Mouse (Mus musculus) adrenal gland, postnatal 25 days (tissue): ENCODE results near the gene Cyct. TPM values are rescaled to one million over a fixed set of nuclear protein-coding genes. Genes with fewer than 3 reads are reported as not detected.

Experiments
- DNase-seq: peaks from one replicate; pipeline ENCODE4 v3.0.0; 2021; ENCODE audit warnings: mixed read lengths
- long read RNA-seq: library from polyadenylated mRNA; stranded (forward); transcript quantifications from one replicate; pipeline ENCODE4 v2.0.0, GENCODE M21; 2021
- total RNA-seq: library from RNA; stranded (reverse); gene quantifications from 2 replicates; pipeline ENCODE4 v1.2.3, GENCODE M21; 2021

The Cyct gene
- not detected in 2 replicates for total RNA-seq
- long read RNA-seq: 0 reads

DNA sequence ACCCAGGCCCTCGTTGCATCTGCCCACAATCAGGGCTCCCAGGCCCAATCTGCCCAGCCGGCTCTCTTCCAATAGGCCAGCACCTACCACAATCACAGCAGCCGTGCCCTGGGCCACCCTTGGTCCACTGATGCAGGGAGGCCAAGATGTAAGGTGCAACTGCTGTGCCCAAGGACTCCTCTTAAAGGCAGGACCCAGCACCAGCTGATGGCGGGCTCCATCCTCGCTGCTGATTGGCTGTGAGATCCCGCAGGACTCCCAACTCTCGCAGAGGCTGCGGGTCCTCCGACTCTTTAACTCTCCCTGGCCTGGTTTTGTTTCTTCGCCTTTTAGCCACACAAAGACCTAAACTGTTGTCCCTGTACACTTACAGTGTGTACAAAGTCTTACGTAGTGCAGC, at the start of gene Cyct:
TSS of gene Cyct (minus strand) at position 225 of the 400 bp plus-strand sequence.
- DNase-seq: no peak

GRCm38 (mm10) chr2:76409986-76410385, 49.7 kb upstream of the Cyct start:
- DNase-seq: no peak

- DNase-seq: no peak
These were observed 49.3 kb upstream of the Cyct start for GRCm38 (mm10) chr2:76409526-76409925.

DNA sequence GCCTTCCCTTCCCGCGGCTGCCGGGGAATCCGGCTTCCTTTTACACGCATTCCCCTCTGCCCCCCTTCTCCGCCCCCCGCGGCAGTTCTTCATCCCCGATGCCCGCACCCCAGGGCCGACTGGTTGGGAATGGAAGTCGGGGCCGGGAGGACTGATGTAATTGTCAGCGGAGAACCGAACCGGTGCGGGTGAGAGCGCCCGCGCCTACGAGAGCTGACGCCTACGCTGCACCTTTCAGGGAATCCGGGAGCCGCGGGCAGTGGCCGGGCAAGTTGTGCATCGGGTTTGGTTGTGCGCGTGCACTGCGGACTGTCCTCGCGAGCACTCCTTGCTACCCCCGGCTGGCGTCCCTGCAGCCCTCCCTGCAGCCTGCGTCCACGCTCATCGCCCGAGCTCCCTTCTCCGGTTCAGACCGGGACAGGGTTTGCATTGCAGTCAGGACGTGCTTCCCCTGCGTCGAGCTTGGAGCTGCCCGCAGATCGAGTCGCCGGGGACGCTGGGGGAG, 46.7 kb upstream of the Cyct start:
- DNase-seq: peak; percentile 63

DNA sequence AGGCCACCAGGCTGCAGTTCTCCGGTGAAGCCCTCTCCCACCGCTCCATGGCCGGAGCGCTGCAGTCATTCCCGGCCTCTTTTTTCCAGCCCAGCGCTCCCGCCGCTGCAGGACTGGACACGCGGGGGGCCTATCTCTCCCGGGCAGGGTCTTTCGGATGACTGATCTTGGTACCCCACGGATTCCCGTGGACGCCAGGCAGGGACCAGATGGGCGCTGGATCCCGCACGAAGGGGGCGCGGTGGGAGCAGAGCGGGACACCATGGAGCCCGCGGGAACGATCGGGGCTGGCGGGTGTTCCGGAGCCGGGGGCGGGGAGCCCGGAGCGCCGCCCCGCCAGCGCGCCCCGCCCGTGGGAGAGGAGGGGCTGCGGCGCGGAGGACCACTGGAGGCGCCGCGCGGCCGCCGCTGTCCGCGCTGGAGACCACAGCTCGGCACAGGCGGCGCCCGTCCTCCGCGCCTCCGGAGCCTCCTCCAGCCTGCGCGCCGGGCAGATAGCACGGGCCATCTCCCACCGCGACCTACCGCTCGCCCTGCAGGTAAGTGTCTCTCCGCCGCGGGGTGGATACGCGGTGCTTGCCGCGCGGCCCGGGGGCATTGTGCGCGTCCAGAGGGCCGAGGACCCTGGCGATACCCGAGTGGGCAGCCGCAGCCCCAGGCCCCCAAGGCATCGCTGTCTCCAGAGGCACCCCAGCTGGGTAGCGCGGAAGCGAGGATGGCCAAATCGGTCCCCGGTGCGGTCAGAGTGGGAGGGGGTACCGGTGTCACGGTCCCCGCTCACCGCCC, 46.1 kb upstream of the Cyct start, which contains the start of gene Osbpl6:
TSS of gene Osbpl6 (plus strand) at position 358 of the 786 bp plus-strand sequence.
- peak; percentile 85 for DNase-seq

- no peak for DNase-seq
These were observed 45.4 kb upstream of the Cyct start for GRCm38 (mm10) chr2:76405596-76406150.

- no peak for DNase-seq
These were observed 39.9 kb upstream of the Cyct start for GRCm38 (mm10) chr2:76400178-76400577.

DNA sequence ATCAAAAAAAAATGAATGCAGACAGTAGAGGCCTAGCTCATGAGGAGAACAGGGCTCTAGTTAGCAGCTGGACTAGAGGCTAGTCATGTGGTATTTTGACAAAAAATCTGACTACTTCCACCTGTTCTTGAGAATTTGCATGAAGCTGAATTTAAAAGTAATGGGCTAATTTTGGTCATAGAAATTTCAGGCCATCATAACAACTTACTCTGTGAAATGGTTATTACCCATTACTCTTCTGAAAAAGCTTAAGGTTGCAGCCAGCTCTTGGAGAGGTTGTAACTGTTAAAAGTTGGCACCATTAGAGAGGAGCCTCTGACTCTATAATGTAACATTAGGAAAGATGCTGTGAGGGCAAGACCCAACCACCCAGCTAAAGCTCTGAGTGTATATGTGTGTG, 26.3 kb upstream of the Cyct start:
- DNase-seq: no peak

DNA sequence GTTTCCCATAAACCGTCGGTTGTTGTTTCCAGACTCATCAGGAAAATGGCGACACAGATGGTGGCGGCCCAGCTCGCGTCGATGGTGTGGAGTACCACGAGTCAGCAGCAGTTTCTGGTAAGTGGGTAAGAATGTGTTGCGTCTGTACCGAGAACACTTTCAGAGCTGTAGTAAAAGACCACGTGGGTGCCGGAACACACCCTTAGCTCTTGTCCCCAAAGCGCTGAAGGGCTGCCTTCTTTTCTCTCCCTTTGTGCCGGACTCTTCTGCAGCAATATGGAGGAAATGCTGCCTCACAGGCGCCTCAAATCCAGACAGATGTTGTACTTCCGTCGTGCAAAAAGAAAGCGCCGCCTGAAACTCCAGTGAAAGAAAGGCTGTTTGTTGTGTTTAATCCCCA, 18.4 kb upstream of the Cyct start:
- DNase-seq: no peak

- DNase-seq: no peak
These were observed 14.4 kb upstream of the Cyct start for GRCm38 (mm10) chr2:76374544-76375206.

DNA sequence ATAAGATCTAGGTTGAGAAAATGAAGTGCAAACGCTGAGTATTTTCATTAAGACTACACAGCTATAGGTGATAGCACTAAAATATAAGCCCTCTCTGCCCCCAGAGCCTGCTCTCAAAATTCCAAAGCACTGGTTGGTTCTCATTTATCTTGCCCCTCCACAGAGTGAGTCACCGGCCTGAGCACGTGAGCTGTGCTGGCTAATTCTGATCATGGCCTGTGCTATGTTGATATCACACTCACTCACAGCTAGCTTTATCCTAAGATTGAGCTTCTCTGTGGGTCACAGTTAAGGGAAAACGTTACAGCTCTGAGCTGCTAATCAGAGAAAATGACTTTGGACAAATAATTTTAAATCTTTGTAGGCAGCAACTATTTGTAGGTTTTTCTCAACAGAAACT, 12.0 kb upstream of the Cyct start:
- DNase-seq: peak; percentile 67

- no peak for DNase-seq
These were observed 10.3 kb upstream of the Cyct start for GRCm38 (mm10) chr2:76370656-76370922.

GRCm38 (mm10) chr2:76369821-76370655, 9.8 kb upstream of the Cyct start, which contains the start of gene Rbm45:
TSS of gene Rbm45 (plus strand) at chr2:76369984.
- DNase-seq: peak; percentile 91

GRCm38 (mm10) chr2:76368861-76369660, 8.8 kb upstream of the Cyct start:
- DNase-seq: no peak

- DNase-seq: peak; percentile 84
These were observed 7.1 kb upstream of the Cyct start for GRCm38 (mm10) chr2:76367188-76367922.

DNA sequence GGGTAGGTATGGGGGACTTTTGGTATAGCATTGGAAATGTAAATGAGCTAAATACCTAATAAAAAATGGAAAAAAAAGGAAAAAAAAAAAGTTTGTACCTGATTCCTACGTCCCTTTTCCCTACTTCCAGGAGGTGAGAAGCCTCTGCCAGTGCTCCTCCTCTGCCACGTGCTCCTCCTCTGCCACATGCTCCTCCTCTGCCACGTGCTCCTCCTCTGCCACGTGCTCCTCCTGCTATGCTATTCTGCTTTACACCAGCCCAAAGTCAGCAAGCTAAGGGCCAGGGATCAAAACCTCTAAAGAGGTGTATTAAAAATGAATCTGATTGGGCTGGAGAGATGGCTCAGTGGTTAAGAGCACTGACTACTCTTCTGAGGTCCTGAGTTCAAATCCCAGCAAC, 5.6 kb upstream of the Cyct start:
- no peak for DNase-seq

DNA sequence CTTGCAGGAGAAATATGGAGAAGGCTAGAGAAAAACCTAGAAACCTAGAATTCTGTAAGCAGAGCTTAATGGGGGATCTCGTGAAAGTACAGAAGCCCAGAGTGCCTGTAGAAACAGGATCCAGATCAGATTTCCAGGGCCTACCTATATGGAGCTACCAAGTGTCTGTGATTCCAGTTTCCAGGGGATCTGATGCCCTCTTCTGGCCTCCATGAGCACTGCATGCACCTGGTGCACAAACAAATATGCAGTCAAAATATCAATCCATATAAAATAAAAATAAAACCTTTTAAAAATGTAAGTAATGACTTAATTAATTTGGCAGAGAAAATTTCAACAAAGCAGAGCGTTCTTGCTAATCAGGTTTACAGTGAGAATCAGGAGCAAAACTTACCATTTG, 1.9 kb upstream of the Cyct start:
- DNase-seq: no peak

- no peak for DNase-seq
These were observed 12.4 kb downstream of the Cyct start for GRCm38 (mm10) chr2:76347839-76348238.

GRCm38 (mm10) chr2:76342146-76342545, 18.1 kb downstream of the Cyct start:
- no peak for DNase-seq

DNA sequence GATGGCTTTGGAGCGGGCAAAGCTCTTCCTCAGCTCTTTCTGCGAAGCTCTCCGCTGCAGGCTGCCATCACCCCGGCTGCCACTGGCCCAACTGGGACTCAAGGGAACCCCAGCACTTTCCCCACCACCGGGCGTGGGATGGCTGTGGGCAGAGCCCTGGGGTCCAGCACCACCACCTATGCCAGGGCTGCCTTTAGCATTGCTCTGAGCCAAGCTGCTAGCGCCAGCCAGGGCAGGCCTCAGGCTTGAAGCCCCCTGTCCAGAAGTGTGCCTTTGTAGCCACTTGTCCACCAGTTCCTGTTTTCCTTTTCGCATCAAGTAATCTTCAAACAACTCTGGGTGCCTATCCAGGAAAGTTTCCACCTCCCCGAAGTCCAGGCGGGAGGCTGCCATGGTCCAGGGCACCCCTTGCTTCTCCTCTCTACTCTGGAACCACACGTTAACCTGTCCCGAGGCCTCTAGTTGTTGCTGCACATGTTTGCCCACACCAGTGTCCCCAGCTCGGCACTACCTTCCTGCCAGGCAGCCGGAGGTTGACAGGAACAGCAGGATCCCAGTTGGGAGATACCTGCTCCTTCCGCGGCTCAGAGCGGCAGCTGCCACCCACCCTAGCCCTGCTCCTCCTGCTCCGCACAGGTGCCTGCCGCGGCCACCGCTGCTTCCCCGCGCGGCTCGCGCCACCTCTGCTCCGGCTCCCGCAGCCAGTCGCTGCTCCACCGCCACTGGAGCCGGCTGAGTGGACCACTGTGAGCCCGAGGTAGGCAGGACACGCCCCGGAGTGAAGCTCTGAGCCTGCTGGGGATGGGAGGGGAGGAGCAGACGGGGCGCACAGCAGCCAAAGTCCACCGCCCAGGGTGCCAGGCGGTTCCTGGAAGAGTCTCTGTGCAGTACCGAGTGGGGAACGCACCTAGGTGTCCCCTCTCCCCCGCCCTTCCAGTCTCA, 21.8 kb downstream of the Cyct start, which contains the start of gene Pde11a:
TSS of gene Pde11a (minus strand) at position 560 of the 942 bp plus-strand sequence.
- peak; percentile 45 for DNase-seq
